Mouse (Mus musculus): ENCODE measurements around the gene Peli2.

Peli2 gene

DNA sequence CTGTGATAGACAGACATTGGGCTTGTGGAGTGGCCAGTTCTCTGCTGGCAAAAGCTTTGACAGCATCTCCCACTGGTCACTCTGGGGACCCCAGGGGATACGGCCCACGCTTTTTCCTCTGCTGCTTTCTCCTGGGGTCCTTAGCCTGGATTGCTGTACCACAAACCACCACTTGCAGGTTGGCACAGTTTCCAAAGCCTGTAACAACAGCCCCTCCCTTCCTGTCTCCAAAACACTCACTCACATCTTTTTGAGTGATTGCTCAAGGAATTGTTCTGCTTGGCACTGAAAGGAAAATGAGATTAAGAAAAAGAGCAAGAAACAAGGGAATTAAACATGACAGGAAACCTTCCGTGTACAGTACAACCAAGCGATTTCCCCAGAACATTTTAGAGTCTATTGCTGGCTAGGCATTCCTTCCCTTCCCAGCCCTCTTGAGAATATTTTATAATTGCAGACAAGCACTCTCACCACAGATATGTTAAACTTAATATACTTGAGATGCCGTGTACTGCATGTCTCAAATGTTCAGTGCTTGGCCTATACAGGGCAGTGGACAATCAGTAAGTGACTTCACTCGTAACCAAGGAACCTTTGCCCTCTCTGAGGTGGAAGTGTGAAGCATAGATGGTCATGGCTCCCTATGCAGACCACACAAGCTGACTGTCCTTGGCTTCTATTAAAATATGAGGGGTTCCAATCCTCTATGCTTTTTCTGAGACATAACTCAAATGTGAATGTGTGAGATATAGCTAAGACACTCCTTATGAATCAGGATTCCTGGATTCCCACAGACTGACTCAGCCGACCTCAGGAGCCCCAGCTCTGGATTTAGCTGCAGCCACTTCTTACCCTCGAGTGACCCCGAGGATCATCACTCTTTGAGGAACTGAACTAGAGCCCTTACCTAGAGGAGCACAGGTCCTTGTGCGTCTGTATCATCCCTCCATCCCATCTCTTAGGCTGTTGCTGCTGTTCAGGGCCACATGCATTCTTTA lies 169.3 kb downstream of the Peli2 start:
- no peak for DNase-seq (ENCODE audit: low read depth, low spot score)

DNA sequence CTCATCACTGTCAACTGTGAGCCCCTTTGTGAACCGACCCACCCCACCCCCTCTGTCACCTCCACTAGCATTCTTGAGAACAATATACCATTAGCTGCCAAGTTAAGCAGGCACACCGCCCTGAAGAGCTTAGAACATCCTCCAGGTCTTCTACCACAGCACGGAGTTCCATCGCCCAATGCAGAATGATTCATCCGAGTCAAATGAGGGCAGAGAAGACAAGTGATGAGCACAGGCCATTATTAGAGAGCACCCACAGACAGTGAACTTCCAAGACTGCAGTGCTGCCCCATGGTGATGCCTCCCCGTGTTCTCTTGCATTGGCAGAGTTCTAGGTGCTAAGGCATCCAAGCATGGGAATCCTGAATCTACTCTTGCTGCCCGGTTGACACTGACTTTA lies 172.9 kb downstream of the Peli2 start:
- no peak for DNase-seq (ENCODE audit: low read depth, low spot score)

DNA sequence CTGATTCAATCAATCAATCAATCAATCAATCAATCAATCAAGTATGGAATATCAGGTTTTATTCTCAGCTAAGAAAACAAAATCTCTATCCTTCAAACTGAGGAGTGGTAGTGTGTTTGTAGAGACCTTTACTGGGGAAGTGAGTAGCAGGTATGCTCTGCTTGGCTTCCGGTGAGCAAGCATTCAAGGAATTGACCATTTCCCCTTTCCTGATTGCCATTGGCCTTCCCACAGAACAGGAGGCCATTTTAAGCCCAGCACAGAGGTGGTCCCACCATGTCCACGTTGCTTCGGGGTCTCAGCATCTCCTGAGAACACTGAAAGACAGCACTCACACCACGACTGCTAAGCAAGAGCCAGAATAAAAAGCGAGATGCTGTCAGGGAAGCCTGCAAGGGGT lies 174.8 kb downstream of the Peli2 start:
- DNase-seq (ENCODE audit: low read depth, low spot score) = no peak

DNA sequence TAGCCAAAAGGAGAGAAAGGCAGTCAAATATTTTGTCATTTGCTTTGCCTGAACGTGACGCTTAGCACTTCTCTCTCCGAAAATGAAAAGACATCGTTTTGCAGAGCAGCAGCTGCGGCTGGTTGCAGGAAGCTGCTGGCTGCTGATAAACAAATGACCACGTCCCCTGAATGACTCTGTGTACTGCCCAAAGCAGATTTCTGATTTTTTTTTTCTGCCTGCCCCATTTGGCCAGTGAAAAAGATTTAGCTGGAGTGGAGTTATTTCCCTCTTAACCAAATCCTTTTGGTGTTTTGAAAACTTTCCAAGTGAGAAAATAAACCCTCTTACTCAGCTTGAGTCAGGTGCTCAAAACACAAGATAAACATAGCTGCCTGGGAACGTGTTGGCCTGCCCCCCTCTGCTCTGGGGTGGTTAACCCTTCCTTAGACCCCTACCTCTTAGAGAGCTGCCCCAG lies 175.2 kb downstream of the Peli2 start:
- no peak for DNase-seq (ENCODE audit: low read depth, low spot score)

DNA sequence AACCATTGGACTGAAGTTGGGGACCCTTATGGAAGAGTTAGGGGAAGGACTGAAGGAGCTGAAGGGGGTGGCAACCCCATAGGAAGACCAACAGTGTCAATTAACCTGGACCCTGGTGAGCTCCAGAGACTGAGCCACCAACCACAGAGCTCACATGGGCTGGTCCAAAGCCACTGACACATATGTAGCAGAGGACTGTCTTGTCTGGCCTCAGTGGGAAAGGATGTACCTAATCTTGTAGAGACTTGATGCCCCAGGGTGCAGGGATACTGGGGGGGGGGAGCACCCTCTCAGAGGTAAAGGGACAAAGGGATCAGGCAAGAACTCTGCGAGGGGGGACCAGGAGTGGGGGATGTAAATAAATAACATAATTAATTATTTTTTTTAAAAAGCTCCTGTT lies 176.2 kb downstream of the Peli2 start:
- no peak for DNase-seq (ENCODE audit: low read depth, low spot score)

DNA sequence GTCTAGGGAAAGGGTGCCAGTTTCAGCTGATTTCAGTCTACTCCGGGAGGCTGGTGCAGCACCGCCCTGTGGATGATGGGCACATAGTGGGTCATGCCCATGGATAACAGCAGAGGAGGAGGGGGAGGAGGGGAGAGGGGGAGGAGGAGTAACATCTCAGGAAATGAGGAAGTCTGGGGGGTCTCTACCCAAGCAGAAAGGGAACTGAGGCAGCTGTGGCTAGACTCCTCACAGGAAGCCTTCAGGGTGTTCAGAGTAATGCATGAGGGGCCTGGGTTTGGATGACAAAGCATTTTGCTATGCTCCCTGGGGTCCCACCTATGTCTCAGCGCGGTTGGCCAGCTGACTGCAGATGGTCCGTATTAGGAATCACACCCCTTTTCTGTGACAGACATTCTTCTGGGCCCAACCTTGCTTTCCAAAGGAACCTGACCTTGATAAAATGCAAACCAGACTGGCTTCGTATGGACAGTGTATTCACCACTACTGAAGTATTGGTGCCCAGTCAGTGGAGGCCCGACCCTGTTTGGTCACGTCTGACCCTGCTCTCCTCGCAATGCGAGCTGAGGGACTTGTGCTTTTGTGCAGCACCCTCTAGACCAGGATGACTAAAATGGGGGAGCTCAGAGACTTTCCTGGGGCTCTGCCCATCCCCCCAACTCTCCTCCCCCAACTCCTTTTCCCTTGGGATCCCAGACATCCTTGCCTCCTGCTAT lies 182.0 kb downstream of the Peli2 start:
- no peak for DNase-seq (ENCODE audit: low read depth, low spot score)

DNA sequence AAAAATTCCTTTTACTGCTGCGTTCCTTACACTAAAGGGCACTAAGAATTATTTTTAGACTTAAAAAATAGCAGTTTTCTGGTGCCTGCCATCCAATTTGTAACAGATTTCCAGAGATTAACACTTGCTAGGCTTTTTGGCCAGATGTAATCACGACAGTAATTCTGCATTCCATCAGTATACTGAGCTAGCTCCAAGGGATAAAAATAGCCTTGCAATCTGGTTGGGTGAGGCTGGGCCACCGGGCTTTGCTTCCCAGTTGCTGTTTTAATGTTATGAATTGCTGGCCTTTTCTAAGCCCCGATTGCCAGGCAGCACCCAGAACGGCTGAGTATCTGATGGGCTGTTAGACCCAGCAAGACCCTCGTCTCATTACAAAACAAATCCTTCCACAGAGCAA lies 182.6 kb downstream of the Peli2 start:
- no peak for DNase-seq (ENCODE audit: low read depth, low spot score)

DNA sequence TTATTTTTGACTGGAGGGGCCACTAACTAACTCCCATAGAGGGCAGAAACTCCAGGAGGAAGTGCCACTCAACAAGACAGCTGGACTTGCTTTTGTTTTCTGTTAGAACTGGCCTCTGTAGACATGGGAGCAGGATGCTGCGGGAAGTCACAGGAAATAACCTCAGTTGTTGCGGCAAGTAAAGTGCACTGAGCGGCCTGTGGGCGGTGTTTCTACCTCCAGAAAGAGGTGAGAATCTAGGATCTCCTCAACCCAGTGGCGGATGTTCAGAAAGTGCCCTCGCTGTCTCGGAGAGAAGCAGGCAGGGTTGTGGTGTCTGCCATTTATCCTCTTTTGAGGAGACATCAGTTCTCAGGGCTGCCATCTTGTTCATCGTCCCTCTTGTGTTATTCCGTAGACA lies 183.2 kb downstream of the Peli2 start:
- DNase-seq (ENCODE audit: low read depth, low spot score) = no peak

DNA sequence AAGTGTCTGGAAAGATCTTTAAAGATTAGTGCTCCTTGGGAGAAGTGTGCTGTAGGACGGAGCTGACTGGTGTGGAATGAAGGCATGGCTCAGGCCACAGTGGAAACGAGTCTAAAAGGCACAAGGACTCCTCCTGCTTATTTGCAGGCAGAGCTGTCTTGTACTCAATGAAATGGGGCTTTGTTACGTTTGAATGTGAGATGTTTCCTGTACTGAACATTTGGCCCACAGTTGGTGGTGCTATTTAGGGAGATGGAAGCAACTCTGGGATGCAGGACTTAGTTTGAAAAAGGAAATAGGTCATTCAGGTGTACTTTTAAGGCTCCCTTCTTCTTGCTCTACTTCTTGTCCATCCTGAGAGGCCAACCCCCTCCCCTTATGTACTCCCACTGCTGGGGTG lies 192.6 kb downstream of the Peli2 start:
- no peak for DNase-seq (ENCODE audit: low read depth, low spot score)

DNA sequence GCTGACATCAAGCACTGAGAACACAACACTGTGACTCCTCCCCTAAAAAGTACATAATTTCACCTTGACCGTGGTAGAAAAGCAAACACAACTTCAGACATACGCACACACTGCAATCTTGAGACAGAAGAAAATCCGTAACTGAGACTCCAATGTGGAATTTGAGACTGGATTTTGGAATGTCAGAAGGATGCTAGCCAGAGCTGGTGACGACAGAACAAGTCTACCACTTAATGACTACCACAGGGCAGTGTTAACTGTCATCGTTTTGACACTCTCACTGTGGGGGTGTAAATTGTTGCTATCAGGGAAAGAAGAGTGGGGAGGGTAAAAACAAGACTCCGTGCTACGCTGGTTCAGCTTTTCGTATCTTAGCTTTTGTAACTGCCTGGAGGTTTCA lies 195.8 kb downstream of the Peli2 start:
- no peak for DNase-seq (ENCODE audit: low read depth, low spot score)

DNA sequence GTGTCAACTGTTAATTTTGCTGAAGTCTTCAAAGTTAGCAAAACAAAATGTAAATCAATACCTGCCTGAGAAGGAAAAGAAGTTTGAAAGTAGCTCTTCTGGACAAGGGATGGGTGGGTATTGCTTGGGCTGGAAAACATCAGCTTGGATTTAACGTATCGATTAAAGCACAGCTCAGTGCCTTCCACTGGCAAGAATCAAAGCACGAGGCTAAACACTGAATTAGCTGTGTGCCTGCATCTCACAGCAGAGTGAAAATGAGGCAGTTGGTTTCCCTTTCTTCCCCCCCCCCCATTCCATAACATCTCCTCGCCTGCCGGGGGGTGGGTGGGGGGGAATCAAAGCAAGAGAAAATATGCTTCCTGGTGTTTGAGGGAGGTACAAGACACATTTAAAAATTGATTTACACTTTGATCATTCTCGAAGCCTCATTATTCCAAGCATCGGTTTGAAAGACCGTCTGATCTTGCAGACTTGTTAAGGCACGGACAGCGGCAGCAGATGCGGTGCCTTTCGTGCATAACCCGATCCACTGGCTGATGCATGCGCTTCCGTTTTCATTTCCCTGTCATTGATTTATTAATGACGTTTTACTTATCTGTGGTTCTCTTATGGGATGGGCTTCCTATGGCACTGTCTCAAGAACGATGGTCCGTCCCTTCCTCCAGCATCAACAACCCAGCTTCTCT lies 203.3 kb downstream of the Peli2 start:
- DNase-seq (ENCODE audit: low read depth, low spot score) = no peak

DNA sequence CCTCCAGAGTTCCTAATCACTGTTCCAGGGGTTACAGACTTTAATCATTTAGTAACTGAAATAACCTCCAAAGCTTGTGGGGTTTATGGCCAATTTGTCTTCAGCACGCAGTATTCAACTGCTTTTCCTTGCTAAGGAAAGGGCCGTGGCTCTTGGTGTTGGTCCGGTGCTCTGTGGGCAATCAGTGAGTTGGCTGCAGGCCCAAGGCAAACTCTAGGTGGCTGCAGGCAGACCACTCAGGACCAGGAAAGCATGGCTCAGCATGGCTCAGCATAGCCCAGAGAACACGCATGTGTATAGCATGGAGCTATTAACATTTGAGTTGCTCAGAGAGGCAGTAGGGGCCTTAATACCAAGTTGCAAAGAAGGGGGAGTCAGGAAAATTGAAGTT lies 203.8 kb downstream of the Peli2 start:
- no peak for DNase-seq (ENCODE audit: low read depth, low spot score)

DNA sequence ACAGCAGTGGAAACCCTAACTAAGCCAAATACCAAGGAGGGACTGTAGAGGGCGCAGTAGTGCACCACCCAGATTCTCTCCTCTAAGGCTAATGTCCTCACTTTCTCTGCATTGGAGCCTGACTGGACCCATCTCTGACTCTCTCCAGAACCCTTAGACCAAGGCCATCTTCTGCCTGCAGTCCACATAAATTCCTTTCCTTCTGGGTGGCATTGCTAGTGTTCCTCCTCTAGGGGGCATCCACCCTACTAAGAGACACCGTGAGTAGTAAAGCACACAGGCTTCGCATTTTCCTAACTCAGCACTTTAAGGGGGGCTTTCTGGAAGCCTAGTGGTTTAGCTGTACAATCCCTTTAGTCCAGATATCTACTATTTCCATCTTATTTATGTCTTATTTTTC lies 207.1 kb downstream of the Peli2 start:
- DNase-seq (ENCODE audit: low read depth, low spot score) = no peak

DNA sequence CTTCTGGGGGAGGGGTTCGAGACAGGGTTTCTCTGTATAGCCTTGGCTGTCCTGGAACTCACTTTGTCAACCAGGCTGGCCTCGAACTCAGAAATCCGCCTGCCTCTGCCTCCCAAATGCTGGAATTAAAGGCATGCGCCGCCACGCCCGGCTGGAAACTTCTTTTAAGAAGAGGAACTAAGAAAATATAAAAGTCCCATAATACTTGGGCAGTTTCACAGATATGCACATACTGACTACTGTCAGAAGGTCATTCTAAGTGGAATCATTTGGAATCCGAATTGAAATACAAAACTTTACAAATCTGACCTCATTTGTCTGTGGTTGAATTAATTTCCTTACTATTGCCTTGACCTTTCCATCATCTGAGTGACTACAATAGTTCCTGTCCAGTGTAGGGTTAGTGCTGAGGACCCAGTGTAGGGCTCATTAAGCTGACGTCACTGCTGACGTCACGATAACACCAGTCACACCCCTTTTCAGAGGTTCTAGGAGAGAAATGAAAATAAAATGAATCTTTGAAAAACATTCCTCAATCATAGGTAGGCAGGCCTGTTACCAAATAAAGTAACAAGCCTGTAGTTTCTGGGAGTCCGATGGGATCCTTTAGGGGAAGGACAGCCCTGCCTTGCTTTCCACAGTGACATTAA lies 209.2 kb downstream of the Peli2 start:
- DNase-seq (ENCODE audit: low read depth, low spot score) = no peak
